Mouse (Mus musculus) right cerebral cortex, postnatal 36 days (tissue): ENCODE measurements at regions not wholly inside any gene's neighbourhood (a gene's known extent, or its start where the extent isn't known, plus 50 kb on each side); places are given as distances from the start of the nearest gene placed in this dataset.

Experiments used
- DNase-seq, 2 experiments: peaks; one replicate each; pipeline ENCODE4 v3.0.0; 2022; ENCODE audit warnings: low spot score in 2 of 2, mixed read lengths in 1 of 2

DNA sequence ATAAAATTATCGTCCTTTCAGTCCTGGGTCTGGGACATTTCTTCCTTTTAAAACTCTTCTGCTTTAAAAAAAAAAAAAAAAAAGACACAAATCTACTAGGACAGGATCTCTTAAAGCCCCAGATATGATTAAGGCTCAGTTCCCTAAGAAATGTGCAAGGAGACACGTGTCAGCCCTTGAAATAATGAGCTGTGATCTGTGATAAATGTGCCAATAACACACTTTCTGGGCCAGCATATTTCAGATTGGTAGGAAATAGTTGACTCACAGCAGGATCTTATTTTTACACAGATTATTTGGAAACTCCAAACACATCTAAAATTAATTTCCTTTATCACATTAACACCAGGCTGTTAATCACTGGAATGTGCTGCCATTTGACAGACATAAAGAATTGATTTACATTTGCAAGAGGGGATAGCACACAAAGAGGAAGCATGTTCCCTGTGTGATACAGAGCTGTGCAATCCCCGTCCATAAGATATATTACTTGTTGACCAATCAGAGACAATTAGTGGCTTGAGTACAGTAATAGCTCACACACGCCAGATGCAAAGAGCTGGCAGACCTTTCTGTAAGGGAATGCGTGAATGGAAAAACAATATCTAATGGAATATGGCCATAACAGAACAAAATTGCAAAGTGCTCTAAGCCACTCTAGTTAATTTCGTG, 263.7 kb downstream of the Pax3 start:
- no peak for DNase-seq

DNA sequence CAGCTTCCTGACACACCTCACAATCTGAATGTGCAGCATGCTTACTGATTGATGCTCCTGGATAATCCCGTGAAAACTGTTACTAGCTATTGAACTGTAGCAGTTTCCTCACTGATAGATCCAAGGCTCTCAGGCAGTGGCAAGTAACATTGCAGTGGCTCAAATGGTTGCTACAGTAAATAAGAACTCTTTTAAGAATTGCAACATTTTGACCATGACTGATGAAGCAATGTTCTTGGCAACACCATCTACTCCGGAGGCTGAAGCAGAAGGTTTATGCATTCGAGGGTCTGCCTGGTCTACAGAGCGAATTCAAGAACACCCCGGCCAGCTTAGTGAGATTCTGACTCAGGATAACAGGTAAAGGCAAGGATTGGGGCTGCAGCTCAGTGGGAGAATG, 264.7 kb downstream of the Pax3 start:
- no peak for DNase-seq

DNA sequence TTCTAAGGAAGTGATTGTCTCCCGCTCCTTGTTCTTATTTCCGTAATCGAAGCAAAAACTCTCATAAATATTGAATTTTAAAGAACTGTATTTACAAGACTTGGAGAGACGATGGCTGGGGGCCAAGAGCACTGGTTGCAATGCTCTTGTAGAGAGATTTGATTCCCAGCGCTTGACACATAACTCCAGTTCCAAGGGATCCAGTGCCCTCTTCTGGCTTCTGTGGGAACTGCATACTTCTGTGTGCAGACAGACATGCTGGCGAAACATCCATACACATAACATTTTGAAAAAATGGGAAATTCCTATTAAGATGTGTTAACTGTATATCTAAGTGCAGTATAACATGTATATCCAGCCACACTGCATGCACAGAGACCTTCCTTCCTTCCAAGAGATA, 266.3 kb downstream of the Pax3 start:
- DNase-seq = no peak

DNA sequence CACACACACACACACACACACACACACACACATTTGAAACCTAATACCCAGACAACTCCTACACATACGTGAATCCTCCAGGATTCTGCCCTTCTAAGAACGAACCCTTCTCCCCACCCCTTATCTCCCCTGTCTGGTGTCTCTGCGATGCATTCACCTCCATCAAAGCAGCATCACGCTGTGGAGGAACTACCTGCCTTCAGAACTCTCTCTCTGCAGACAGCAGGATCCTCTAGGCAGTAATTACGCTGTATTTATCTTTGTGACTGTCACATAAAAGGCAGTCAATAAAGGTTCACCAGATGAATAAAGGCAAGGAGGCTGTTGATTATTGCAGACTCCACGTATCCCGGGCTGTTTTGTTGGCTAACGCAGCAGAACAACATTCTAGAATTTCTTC, 267.4 kb downstream of the Pax3 start:
- DNase-seq = no peak

DNA sequence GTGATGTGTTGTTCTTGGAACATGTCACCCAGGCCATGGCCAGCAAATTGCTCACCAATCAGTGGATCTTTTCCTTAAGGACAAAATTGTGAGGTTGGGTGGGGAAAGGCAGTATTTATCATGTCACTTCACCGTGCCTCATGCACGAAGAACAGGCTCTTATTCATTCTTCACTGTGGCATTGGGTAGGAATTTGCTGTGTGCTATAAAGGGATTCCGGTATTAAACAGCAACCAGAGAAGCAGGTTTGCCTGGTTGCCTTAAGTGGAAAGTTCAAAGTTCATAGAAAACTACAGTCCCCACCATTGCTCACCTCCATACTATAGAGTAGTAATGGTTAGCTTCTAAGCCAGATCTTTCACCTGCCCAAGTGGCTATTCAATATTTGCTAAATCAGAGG, 270.8 kb downstream of the Pax3 start:
- no peak for DNase-seq

- DNase-seq = peak; percentile 20 to 32
Observed at GRCm38 (mm10) chr1:77896226-77896625, 300.7 kb downstream of the Pax3 start.

DNA sequence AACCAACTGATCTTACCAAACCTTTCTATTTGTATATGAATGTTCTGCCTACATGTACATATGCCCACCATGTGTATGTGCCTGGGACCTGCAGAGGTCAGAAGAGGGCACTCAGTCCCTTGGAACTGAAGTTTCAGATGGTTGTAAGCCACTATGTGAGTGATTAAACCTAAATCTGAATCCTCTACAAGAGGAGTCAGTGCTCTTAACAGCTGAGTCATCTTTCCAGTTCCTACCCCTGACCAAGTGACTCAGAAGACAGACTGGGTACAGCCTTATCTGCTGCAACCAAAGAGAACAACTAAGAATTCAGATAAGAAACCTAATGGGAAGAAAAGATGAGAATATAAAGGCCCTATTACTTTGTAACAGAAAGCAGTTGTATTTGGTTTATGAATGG, 317.9 kb downstream of the Pax3 start:
- no peak for DNase-seq

- DNase-seq = no peak
Observed at GRCm38 (mm10) chr1:77870125-77870524, 326.8 kb downstream of the Pax3 start.

DNA sequence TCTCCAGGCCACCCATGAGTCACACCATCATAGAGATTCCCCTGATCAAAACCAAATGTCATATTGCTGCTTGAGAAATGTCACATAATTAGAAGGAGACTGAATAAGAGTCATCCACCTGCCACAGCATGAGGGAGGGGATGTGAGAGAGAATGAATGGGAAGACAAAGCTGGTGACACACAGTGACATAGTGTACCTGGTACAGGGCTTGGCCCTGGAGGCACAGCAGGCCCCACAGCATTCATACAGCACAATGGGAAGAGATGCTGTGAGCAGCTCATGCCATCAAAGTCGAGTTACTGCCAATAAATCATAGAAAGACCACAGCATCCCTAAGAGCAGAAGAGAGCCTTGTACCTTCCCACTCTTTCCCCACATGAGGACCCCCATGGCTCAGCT, 327.8 kb downstream of the Pax3 start:
- no peak for DNase-seq

GRCm38 (mm10) chr1:77859931-77860330, 337.0 kb downstream of the Pax3 start:
- no peak for DNase-seq

DNA sequence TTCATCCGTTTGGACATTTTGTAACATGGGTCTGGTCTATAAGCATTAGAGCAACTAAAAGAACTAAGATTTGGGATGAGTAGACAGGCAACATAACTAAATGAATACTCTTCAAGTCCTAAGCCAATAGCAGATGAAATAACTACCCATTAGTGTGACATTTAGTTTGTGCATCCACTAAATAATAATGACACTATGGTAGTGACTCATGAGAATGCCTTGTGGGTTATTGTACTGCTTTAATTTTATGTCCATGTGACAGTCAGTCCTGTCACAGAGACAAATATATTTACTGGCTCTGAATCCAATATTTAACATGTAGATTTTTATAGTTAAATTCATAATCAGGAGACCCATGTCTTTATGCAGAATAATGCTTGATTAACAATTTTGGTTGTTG, 339.5 kb upstream of the Epha4 start:
- no peak for DNase-seq

DNA sequence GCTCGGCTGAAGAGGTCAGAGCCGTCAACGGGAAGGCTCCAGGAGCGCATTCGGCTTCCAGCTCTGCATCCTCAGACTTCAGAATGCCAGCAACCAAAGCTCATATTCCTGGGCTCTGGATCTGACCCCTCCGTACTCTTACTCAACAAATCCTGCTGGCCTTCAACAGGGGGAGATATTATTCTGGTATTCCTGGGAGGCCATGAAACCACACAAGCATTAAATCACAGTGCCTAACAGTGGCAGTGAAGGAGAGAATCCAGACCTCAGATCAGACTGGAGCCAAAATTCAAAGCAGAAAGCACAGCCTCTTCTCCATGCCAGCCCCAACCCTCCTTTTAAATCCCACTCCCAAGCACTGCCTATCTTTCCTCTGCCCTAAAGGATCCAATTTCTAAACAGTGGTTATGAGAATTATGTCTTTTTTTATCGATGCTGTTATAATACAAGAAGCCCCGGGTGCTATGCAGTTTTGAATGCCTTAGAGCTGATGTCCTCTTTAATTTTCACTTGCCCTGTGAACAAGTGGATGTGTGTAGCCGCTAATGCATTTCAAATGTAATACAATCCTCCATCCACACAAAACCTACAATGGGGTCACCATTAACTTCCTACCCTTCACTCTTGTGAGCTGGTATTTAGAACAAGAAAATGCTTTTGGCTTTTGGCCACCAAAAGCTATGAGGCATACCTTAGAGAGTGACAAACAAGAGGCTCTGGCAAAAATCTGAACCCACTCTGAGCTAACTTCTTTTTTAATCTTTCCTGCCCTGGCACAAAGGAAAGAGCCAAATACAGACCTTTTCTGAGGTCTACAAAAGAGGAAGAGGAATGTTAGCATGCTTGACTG, 333.1 kb upstream of the Epha4 start:
- no peak for DNase-seq

DNA sequence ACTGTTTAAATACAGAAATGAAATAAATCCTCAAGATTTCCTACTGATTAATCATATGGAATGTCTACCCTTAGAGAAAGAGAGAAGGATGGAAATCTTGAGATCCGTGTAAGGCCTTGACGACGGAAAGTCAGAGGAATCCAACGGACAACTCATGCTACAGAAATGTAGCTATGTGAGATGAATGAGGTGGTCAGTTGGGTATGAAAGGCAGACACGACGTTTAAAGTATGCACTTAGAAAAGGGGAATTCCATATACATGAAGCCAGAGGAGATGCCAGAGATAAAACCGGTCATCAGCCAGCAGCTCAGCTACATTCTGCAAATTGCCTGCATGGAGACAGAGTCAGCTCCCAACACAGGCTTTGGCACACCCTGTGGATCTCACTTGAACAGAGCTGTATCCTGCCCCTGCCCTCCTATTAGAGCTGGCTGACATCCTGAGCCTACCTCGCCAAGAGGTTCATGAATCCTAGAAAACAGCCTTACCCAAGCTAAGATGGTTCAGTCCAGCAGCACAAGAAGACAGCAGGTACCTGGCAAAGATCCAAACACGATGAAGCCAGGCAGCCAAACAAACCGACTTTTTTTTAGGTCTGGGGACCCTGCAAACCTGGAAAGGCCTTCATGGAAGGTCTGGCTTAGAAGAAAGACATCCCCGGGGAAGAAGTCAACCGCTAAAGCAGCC, 331.3 kb upstream of the Epha4 start:
- no peak for DNase-seq

DNA sequence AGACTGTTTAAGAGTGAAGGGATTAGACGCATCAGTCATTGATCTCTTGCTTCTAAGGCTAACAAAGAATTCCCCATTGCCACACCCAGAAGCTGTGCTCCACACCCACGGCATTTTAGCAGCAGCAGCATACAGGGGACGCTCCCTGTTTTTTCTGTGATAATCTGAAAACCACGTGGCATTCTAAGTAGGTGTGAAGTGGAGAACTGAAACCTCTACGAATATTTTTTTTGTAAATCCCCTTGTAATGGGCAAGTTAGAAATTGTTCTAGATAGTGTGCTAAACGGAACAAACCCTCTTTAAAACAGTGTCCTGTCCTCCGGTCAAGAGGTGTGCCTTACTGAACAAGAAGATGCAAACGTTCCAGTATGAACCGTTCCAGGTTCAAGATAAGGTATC, 325.8 kb upstream of the Epha4 start:
- no peak for DNase-seq

GRCm38 (mm10) chr1:77832174-77832573, 317.3 kb upstream of the Epha4 start:
- DNase-seq = no peak

DNA sequence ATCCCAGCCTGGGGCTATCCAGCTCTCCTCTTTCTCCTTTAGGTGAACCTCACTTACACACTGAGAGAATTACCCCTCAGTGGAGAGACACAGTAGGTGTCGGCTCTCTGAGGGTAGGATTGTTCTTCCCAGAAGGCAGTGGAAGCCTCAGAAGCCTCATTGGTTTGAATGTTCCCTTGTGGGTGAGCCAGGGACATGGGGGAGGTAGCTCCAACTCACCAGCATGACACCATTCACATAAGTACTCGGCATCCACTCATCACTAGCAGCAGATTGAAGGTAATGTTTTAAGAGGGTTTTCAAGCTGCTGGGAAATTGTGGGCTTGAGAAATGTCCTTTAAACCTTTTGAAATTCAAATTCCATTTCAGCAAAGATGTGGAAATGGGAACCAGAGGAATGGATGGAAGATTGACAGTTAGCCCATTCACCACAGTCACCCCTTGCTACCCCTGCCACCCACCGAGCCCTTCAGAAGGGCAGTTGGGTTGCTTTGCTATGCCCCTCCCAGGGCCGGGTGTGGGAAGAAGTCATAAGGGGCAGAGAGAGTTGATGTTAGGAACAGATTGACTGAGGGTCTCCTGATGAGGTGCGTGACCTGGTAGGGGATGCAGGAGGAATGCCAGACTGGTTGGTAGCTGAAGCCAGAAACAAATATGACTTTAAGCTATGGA, 310.0 kb upstream of the Epha4 start:
- DNase-seq = peak; percentile 17 to 50

GRCm38 (mm10) chr1:77823801-77824687, 309.2 kb upstream of the Epha4 start:
- DNase-seq = peak; percentile 4 to 25

- no peak for DNase-seq
Observed at GRCm38 (mm10) chr1:77820101-77820500, 305.2 kb upstream of the Epha4 start.

- DNase-seq = no peak
Observed at GRCm38 (mm10) chr1:77815451-77815850, 300.6 kb upstream of the Epha4 start.

- no peak for DNase-seq
Observed at GRCm38 (mm10) chr1:77811573-77811972, 296.7 kb upstream of the Epha4 start.

- DNase-seq = no peak
Observed at GRCm38 (mm10) chr1:77790974-77791373, 276.1 kb upstream of the Epha4 start.
